Mouse (Mus musculus) induced T-regulatory cell, adult 2 months (primary cell): Measurements from ENCODE around the gene Scnn1g.
A peak's percentile ranks its signal among the peaks of the same experiment; 100 is the strongest.

Source experiments
- DNase-seq: peaks from one replicate; pipeline ENCODE4 v3.0.0-alpha.2; 2012; ENCODE audit warnings: low read depth

The Scnn1g gene

GRCm38 (mm10) chr7:121734171-121734831 is at the start of gene Scnn1g:
TSS of gene Scnn1g (plus strand) at chr7:121734479.
- DNase-seq = peak; percentile 82

GRCm38 (mm10) chr7:121685140-121685984 is 48.9 kb upstream of the Scnn1g start:
- DNase-seq = no peak

- peak; percentile 46 for DNase-seq
Measured at GRCm38 (mm10) chr7:121689338-121689737, 44.9 kb upstream of the Scnn1g start.

- DNase-seq = no peak
Measured at GRCm38 (mm10) chr7:121691803-121692202, 42.5 kb upstream of the Scnn1g start.

GRCm38 (mm10) chr7:121697170-121697569 is 37.1 kb upstream of the Scnn1g start:
- DNase-seq = no peak

- DNase-seq = no peak
Measured at GRCm38 (mm10) chr7:121697574-121697973, 36.7 kb upstream of the Scnn1g start.

- no peak for DNase-seq
Measured at GRCm38 (mm10) chr7:121699218-121699617, 35.1 kb upstream of the Scnn1g start.

- DNase-seq = no peak
Measured at GRCm38 (mm10) chr7:121700480-121700879, 33.8 kb upstream of the Scnn1g start.

- DNase-seq = no peak
Measured at GRCm38 (mm10) chr7:121701983-121702382, 32.3 kb upstream of the Scnn1g start.

- no peak for DNase-seq
Measured at GRCm38 (mm10) chr7:121705051-121705450, 29.2 kb upstream of the Scnn1g start.

GRCm38 (mm10) chr7:121706411-121707072 is 27.7 kb upstream of the Scnn1g start:
- DNase-seq = peak; percentile 51

GRCm38 (mm10) chr7:121707073-121707667 is 27.1 kb upstream of the Scnn1g start, which contains the start of gene Usp31:
TSS of gene Usp31 (minus strand) at chr7:121707253.
- DNase-seq = peak; percentile 95

GRCm38 (mm10) chr7:121711171-121711570 is 23.1 kb upstream of the Scnn1g start:
- no peak for DNase-seq

GRCm38 (mm10) chr7:121717031-121717430 is 17.2 kb upstream of the Scnn1g start:
- no peak for DNase-seq

GRCm38 (mm10) chr7:121730225-121730624 is 4.1 kb upstream of the Scnn1g start:
- peak; percentile 22 for DNase-seq

GRCm38 (mm10) chr7:121737511-121738415 is 3.5 kb downstream of the Scnn1g start:
- DNase-seq = no peak

GRCm38 (mm10) chr7:121750244-121750643 is 16.0 kb downstream of the Scnn1g start:
- no peak for DNase-seq

- DNase-seq = no peak
Measured at GRCm38 (mm10) chr7:121754748-121755147, 20.5 kb downstream of the Scnn1g start.

GRCm38 (mm10) chr7:121763328-121763727 is 29.0 kb downstream of the Scnn1g start:
- no peak for DNase-seq

GRCm38 (mm10) chr7:121767900-121768299 is 33.6 kb downstream of the Scnn1g start:
- no peak for DNase-seq

GRCm38 (mm10) chr7:121768983-121769382 is 34.7 kb downstream of the Scnn1g start:
- no peak for DNase-seq
